Mouse (Mus musculus) hindbrain, embryonic 13.5 days (tissue): ENCODE measurements around the gene Dhrs4. TPM values are rescaled to one million over a fixed set of nuclear protein-coding genes. Genes with fewer than 3 reads are reported as not detected.

Source experiments
- ATAC-seq: fragments of 200-750 bp; cut with Nextera tagmentation; 2 replicates; pipeline ENCODE4 v1.8.0; 2017; ENCODE audit warnings: moderate TSS enrichment; ENCODE audit not compliant: low FRiP score
- H3K27ac ChIP-seq: fragments of 300-500 bp; sonication (generic); 2 replicates; pipeline ENCODE4 v1.5.1; 2015; ENCODE audit warnings: inconsistent platforms, mild to moderate bottlenecking, moderate library complexity
- H3K27me3 ChIP-seq: fragments of 300-500 bp; sonication (generic); 2 replicates; pipeline ENCODE4 v1.6.1; 2015; ENCODE audit warnings: mild to moderate bottlenecking, inconsistent platforms
- H3K36me3 ChIP-seq: fragments of 300-500 bp; sonication (generic); 2 replicates; pipeline ENCODE4 v1.6.1; 2015; ENCODE audit warnings: mild to moderate bottlenecking, inconsistent platforms
- H3K4me1 ChIP-seq: fragments of 300-500 bp; sonication (generic); replicated peaks from 2 replicates; pipeline ENCODE4 v1.6.1; 2015; ENCODE audit warnings: inconsistent platforms
- H3K4me2 ChIP-seq: fragments of 300-500 bp; sonication (generic); 2 replicates; pipeline ENCODE4 v1.6.1; 2015; ENCODE audit warnings: inconsistent platforms, mild to moderate bottlenecking, moderate library complexity
- H3K4me3 ChIP-seq: fragments of 300-500 bp; sonication (generic); 2 replicates; pipeline ENCODE4 v1.5.1; 2015; ENCODE audit warnings: mild to moderate bottlenecking, inconsistent platforms
- H3K9ac ChIP-seq: fragments of 300-500 bp; sonication (generic); 2 replicates; pipeline ENCODE4 v1.6.1; 2015; ENCODE audit warnings: mild to moderate bottlenecking, inconsistent platforms
- H3K9me3 ChIP-seq: fragments of 300-500 bp; sonication (generic); 2 replicates; pipeline ENCODE4 v1.6.1; 2016; ENCODE audit warnings: inconsistent platforms
- WGBS: fragments of 180-500 bp; shearing (Covaris S2); methylation state at CpG from one replicate; pipeline ENCODE4 v1.1.7; 2015; 5-methylcytosine and 5-hydroxymethylcytosine counted together
- polyA plus RNA-seq: library from polyadenylated mRNA; unstranded; fragments of >200 nt; fragmentation: Nextera tagmentation; extraction: Ambion mirVana; gene quantifications from 2 replicates; pipeline ENCODE4 v1.2.1, GENCODE M21; 2015

Gene Dhrs4
- polyA plus RNA-seq: 24.4 and 30.9 TPM in 2 replicates

DNA sequence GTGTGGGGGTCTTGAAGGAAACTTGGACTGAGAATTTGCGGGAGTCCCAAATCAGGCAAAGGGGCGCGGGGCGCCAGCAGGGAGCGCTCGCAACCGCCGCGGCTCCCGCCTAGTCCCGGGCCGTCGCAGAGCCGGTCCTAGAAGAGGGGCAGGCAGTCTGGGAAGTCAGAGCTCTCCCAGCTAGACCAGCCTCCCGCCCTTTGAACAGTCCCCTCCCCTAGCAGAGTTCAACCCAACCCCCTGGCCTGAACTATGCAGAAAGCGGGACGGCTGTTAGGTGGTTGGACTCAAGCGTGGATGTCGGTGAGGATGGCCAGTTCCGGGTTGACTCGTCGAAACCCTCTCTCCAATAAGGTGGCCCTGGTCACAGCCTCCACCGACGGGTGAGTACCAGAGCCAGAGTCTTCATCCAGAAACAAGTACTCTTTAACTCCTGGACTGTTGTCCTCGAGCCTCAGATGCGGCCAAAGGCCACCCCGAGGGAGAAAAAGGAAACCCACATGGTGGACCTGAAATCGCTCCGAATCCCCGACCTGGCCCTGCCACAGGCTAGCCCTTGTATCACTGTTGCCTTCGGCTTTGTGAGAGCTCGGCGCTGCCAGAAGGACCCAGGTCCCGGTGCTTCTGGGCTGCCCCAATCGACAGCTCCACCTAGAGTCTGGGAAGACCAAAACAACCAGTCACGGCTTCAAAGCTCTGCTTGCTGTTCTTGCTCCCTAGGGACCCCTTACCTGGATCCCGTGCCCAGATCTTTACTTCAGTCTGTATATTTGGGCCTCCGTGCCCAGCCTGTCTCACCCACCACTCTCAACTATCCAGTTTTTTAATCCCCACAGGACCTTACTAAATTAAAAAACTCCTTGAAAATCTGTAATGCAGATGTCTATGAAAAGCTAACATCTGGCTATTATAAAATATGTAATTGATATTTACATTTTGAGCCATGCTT lies at the start of gene Dhrs4:
Dhrs4 (plus strand) TSS at position 108 of the 949 bp plus-strand sequence.
- Histone ChIP-seq H3K9ac (peak within 1 kb of the TSS; percentile 67), H3K4me2 (peak within 1 kb of the TSS; percentile 56), H3K9me3 (no peaks in the 10 kb centered on the region), H3K4me1 (peaks cover 4% of the 10 kb centered on the region; the same call in 1 of the 2 replicates), H3K36me3 (no peaks in the 10 kb centered on the region), H3K4me3 (peak within 1 kb of the TSS; percentile 43), H3K27ac (0 out of 2 replicates have a peak within 1 kb of the TSS, but pooled peaks have one; percentile 19), H3K27me3 (no peaks in the 10 kb centered on the region)
- ATAC-seq: peak; percentile 93
- 2% methylated on average over 38 of the region's 38 CpGs for WGBS

DNA sequence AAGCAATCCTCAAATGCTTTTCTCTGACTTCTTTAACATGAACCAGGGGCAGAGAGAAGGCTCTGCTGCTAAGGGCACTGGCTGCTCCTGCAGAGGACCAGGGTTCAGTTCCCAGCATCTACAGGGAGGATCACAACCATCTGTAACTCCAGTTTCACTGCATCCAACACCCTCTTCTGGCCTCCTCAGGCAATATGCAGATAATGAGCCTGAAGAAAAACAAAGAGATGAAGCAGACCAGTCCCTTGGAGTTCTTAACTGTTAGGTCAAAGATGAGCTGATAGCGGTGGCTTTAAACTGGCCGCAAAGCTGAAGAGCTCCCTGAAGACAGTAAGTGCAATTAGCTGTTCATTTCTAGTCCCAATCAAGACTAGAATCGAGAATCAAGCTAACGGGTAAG lies 48.3 kb upstream of the Dhrs4 start:
- no peak overlapping the region for H3K4me2 ChIP-seq
- H3K9ac ChIP-seq: no peak overlapping the region
- H3K36me3 ChIP-seq: no peaks in the 10 kb centered on the region
- no peaks in the 10 kb centered on the region for H3K27me3 ChIP-seq
- ATAC-seq: no peak
- no peak overlapping the region for H3K4me3 ChIP-seq
- H3K27ac ChIP-seq: no peak overlapping the region
- H3K4me1 ChIP-seq: no peaks in the 10 kb centered on the region
- H3K9me3 ChIP-seq: no peaks in the 10 kb centered on the region
- 91% methylated on average over 4 of the region's 4 CpGs for WGBS

DNA sequence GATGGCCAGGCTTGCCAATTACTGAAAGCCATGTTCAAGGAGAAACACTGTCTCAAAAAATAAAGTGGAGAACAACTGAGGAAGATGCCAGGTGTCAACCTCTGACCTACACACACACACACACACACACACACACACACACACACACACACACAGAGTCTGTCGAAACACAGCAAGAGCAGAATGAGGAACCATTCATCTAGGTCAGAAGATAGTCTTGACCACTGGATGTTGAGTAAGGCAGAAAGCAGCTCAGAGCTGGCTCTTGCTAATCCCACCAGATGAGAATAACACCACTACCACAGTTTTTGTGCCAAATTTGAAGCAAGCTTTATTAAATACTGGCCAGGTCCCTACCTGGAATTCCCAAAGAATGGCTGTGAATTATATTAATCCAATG lies 45.5 kb upstream of the Dhrs4 start:
- H3K4me1 ChIP-seq: no peaks in the 10 kb centered on the region
- no peaks in the 10 kb centered on the region for H3K9me3 ChIP-seq
- H3K27me3 ChIP-seq: no peaks in the 10 kb centered on the region
- H3K9ac ChIP-seq: no peak overlapping the region
- no peak overlapping the region for H3K4me2 ChIP-seq
- no peak for ATAC-seq
- 73% methylated on average over 1 of the region's 1 CpGs for WGBS
- H3K4me3 ChIP-seq: no peak overlapping the region
- H3K27ac ChIP-seq: no peak overlapping the region
- no peaks in the 10 kb centered on the region for H3K36me3 ChIP-seq

DNA sequence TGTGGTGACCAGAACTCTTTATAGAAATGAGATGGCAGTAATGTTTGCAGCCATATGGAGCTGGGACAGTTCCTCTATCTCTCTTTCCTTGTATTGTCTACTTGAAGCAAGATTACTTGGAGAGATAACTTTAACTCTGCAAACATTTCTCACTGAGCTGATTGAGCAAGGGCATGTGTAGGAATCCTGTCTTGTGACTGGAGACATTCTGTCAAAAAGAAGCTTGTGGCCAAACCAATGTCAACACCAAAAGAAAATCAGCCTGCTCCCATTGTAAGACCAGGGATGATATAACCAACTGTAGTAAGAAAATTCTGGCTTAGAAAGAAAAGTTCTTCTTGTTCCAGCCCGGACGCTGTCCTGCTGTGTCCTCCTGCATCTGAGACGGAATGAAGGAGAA lies 43.7 kb upstream of the Dhrs4 start:
- Histone ChIP-seq H3K36me3 (no peaks in the 10 kb centered on the region), H3K4me3 (no peak overlapping the region), H3K27me3 (no peaks in the 10 kb centered on the region), H3K9ac (no peak overlapping the region), H3K4me1 (no peaks in the 10 kb centered on the region), H3K9me3 (no peaks in the 10 kb centered on the region), H3K4me2 (no peak overlapping the region), H3K27ac (no peak overlapping the region)
- 86% methylated on average over 3 of the region's 3 CpGs for whole genome bisulfite sequencing
- ATAC-seq: no peak

DNA sequence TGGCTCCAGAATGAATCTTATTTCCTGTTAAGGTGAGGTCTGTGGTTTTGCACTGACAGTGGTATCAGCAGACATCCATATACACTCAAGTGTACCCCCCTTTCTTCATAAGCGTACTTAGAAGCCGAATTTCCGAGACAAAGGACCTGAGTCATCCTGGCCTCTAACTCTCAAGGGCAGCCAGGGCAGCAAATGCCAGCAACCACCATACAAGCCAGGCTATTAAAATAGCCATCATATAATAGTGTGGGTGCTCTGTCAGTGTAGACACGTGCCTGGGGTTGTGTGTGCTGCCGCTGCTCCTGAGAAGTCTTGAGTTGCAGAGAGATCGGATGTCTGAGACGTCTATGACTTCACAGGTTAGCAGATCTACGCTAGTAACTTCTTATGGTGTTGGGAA lies 41.4 kb upstream of the Dhrs4 start:
- 95% methylated on average over 8 of the region's 8 CpGs for WGBS
- H3K9me3 ChIP-seq: no peaks in the 10 kb centered on the region
- no peak overlapping the region for H3K4me2 ChIP-seq
- no peaks in the 10 kb centered on the region for H3K27me3 ChIP-seq
- no peak overlapping the region for H3K9ac ChIP-seq
- H3K36me3 ChIP-seq: no peaks in the 10 kb centered on the region
- no peak overlapping the region for H3K4me3 ChIP-seq
- no peak for ATAC-seq
- no peaks in the 10 kb centered on the region for H3K4me1 ChIP-seq
- no peak overlapping the region for H3K27ac ChIP-seq

DNA sequence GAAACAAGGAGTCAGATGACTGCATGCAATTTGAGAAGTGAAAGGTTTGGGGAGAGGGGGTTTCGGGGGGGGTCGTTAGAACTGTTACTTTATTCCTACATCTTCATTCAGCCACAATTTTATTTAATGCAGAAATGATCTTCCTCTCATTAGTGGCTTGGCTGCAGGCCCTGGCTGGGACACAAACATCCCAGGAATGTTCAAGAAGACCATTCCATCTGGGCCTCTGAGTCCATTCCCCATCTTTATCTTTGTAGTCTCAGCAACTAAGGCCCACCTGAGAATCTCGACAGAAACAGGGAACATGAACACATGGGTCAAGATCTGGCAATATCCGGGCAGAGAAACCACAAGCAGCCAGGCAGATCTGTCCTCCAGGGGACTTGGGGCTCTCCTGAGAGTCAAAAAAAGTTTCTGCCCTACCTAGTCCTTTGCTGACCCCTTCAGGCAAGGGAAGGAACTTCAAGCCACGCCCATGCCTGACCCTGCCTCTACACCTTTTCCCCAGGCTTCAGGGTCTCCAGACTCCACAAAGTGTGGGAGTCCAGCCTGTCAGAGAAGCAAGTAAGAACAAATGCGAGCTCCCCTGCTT lies 40.3 kb upstream of the Dhrs4 start:
- no peaks in the 10 kb centered on the region for H3K36me3 ChIP-seq
- H3K27me3 ChIP-seq: no peaks in the 10 kb centered on the region
- 40% methylated on average over 6 of the region's 6 CpGs for WGBS
- no peaks in the 10 kb centered on the region for H3K4me1 ChIP-seq
- no peak overlapping the region for H3K27ac ChIP-seq
- no peak overlapping the region for H3K4me3 ChIP-seq
- no peaks in the 10 kb centered on the region for H3K9me3 ChIP-seq
- no peak overlapping the region for H3K4me2 ChIP-seq
- no peak for ATAC-seq
- no peak overlapping the region for H3K9ac ChIP-seq

DNA sequence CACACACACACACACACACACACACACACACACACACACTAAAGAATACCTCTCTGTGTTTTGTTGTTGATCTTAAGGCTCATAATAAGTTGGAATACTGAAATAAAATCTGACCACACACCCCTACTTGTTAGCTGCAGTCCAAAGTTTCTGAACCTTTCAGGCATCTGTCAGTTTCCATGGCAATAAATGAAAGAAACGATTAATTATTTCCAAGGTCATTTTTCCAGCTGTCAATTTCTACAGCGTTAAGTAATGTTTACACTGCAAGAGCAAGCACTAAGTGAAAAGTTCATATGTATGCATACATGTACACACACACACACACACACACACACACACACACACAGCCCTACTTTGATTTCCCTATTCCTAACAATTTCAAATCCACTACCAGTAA lies 20.9 kb upstream of the Dhrs4 start:
- 0 out of 2 replicates have a peak, but pooled peaks cover 8% of the 10 kb centered on the region for H3K27me3 ChIP-seq
- 0 out of 2 replicates have a peak, but pooled peaks cover 8% of the 10 kb centered on the region for H3K9me3 ChIP-seq
- H3K4me3 ChIP-seq: no peak overlapping the region
- H3K27ac ChIP-seq: no peak overlapping the region
- no peak overlapping the region for H3K9ac ChIP-seq
- 71% methylated on average over 2 of the region's 2 CpGs for WGBS
- no peak overlapping the region for H3K4me2 ChIP-seq
- H3K4me1 ChIP-seq: no peaks in the 10 kb centered on the region
- ATAC-seq: no peak
- H3K36me3 ChIP-seq: no peaks in the 10 kb centered on the region

DNA sequence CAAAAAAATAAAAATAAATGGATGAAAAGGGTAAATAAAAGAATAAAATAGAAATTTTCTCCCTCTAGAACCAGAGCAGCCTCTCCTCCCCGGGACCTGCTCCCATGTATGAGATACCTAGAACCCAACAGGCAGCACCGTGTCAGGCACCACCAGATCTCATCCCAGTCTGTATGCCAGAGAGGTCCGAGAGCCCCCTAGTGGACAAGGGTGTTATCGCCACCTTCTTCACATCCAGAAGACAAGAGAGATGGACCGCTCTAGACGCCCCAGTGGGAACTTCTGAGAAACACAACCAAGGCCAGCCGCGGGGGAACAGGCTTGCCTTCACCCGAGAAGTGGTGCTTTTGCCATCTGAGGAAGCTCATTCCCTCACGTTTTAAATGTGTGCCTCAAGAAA lies 20.3 kb upstream of the Dhrs4 start:
- H3K9ac ChIP-seq: no peak overlapping the region
- no peaks in the 10 kb centered on the region for H3K36me3 ChIP-seq
- 21% methylated on average over 10 of the region's 10 CpGs for WGBS
- 0 out of 2 replicates have a peak, but pooled peaks cover 8% of the 10 kb centered on the region for H3K27me3 ChIP-seq
- no peak overlapping the region for H3K4me2 ChIP-seq
- no peak overlapping the region for H3K27ac ChIP-seq
- ATAC-seq: no peak
- no peak overlapping the region for H3K4me3 ChIP-seq
- H3K4me1 ChIP-seq: no peaks in the 10 kb centered on the region
- H3K9me3 ChIP-seq: 0 out of 2 replicates have a peak, but pooled peaks cover 8% of the 10 kb centered on the region

DNA sequence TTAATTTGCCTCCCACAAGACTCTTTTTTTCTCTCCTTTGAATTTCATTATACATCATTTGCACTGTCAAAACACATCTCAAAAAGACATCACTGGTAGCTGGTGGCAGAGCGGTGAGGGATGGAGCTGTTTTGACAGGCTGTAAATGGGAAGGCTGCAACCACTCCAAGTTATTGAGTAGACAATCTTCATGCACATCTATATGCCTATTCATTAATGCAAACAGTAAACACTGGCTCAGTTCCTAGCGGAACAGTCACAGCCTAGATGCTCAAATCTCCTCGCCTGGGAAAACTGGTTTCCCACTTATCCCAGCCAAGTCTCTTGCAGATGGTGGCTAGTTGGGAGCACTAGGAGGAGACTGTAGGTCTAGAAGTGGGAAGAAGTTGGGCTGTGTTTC lies 19.8 kb upstream of the Dhrs4 start:
- no peaks in the 10 kb centered on the region for H3K4me1 ChIP-seq
- no peaks in the 10 kb centered on the region for H3K36me3 ChIP-seq
- H3K27ac ChIP-seq: no peak overlapping the region
- 0 out of 2 replicates have a peak, but pooled peaks cover 8% of the 10 kb centered on the region for H3K27me3 ChIP-seq
- H3K4me2 ChIP-seq: no peak overlapping the region
- 0 out of 2 replicates have a peak, but pooled peaks cover 8% of the 10 kb centered on the region for H3K9me3 ChIP-seq
- 94% methylated on average over 3 of the region's 3 CpGs for WGBS
- no peak for ATAC-seq
- H3K9ac ChIP-seq: no peak overlapping the region
- H3K4me3 ChIP-seq: no peak overlapping the region

DNA sequence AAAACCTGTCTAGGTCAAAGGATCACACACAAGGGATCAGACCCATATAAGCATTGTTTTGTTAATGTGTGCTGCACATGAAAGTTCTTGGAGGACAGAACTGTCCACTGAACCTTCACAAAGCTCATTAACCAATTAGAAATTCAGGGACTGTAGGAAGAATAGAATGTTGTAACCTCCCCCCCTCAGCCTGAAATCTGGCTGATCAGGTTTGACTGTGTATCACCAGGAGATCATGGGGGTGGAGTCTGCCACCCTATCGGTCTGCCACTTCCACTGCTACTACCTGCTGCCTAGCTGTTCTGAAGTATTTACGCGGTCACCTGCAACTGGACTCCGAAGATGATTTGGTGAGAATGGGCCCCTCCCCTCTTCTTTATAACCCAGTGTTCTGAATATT lies 18.8 kb upstream of the Dhrs4 start:
- 0 out of 2 replicates have a peak, but pooled peaks cover 8% of the 10 kb centered on the region for H3K9me3 ChIP-seq
- 0 out of 2 replicates have a peak, but pooled peaks cover 8% of the 10 kb centered on the region for H3K27me3 ChIP-seq
- H3K9ac ChIP-seq: no peak overlapping the region
- 65% methylated on average over 4 of the region's 4 CpGs for WGBS
- no peak for ATAC-seq
- H3K4me2 ChIP-seq: no peak overlapping the region
- no peaks in the 10 kb centered on the region for H3K4me1 ChIP-seq
- H3K36me3 ChIP-seq: no peaks in the 10 kb centered on the region
- no peak overlapping the region for H3K4me3 ChIP-seq
- no peak overlapping the region for H3K27ac ChIP-seq

DNA sequence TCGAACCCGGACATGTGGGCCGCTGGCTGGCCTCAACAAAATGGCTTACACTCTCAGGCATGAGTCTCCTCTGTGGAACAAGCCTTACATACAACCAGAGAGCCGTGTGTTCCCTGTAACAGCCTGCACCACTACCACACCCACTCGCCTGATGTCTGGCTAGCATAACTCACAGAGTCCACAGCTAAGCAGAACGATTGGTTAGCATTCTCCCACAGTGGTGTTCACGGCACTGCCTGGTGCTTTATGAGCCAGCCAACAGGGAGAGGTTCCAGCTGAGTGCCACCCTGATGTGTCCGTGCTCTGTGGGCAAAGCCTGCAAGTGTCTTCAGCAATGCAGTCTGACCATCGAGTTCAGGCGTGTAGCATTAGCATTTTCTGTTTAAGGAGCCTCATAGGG lies 18.3 kb upstream of the Dhrs4 start:
- Histone ChIP-seq H3K4me2 (no peak overlapping the region), H3K27ac (no peak overlapping the region), H3K27me3 (0 out of 2 replicates have a peak, but pooled peaks cover 8% of the 10 kb centered on the region), H3K9me3 (0 out of 2 replicates have a peak, but pooled peaks cover 8% of the 10 kb centered on the region), H3K36me3 (no peaks in the 10 kb centered on the region), H3K9ac (no peak overlapping the region), H3K4me1 (no peaks in the 10 kb centered on the region), H3K4me3 (no peak overlapping the region)
- no peak for ATAC-seq
- 74% methylated on average over 10 of the region's 10 CpGs for WGBS

DNA sequence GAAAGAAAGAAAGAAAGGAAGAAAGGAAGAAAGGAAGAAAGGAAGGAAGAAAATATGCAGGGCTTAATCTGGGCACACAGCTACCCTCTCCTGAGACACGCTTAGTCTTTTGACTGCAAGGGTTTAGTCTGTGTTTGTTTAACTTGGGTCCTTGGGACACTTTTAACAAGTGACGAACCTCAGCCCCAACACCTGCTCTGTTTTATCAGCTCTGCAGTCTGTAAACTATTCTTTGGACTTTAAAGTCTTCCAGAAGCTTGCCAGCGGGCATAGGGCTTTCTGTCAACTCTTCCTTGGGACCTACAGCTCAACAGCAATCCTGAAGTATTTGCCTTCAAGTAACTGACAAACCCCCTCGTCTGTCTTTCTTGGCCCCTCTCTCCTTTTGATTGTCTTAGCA lies 16.8 kb upstream of the Dhrs4 start:
- no peak for ATAC-seq
- no peak overlapping the region for H3K4me2 ChIP-seq
- H3K27ac ChIP-seq: no peak overlapping the region
- H3K27me3 ChIP-seq: 0 out of 2 replicates have a peak, but pooled peaks cover 16% of the 10 kb centered on the region
- no peaks in the 10 kb centered on the region for H3K36me3 ChIP-seq
- H3K9me3 ChIP-seq: no peaks in the 10 kb centered on the region
- H3K9ac ChIP-seq: no peak overlapping the region
- no peak overlapping the region for H3K4me3 ChIP-seq
- no peaks in the 10 kb centered on the region for H3K4me1 ChIP-seq
- 79% methylated on average over 4 of the region's 4 CpGs for WGBS
